Mouse (Mus musculus): Measurements from ENCODE around the gene Hagh.

GRCm38 (mm10) chr17:24851381-24852125 is 11.6 kb downstream of the Hagh start:
- TF ChIP-seq CTCF (IDR thresholded peaks at IDR 0.05; ENCODE audit: insufficient read depth, low read depth, low read length) (no peak), POLR2A (IDR thresholded peaks at IDR 0.05; ENCODE audit: insufficient read depth, low read depth, low read length) (no peak)
